Comparison of ENCODE assay signal across 28 mouse cellular contexts in the genomic region with DNA sequence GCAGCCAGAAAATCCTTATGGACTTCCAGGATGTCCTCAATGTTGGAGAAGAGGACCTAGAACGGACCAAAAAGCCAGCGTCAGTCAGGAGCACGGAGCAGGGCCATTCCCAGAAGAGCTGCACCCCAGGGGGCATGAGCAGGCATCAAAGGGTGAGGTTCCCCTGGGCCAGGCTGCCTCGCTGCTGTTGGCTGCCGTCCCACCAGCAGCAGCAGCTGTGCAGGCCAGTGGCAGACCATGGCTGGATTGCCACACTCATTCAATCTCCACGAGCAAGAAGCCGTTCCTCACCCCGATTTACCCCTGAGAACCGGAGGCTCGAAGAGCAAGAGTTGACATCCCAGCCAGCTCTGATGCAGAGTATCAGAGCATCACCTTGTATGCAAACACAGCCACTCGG.
A peak's percentile ranks its signal among the peaks of the same experiment; 100 is the strongest.
DNase-seq lines count a peak whose midpoint lies in the region; ATAC-seq and TF ChIP-seq lines count a peak whose summit lies in the region.
"Had no signal": no experiment of that assay in that cellular context is flagged by ENCODE, and none has a peak within 500 bp of the region (broad histone marks: within the 10 kb centered on the region; RNA-seq: fewer than 3 reads in every experiment).

No protein-coding gene starts in this region.

- H3K36me3 ChIP-seq in myocyte (ENCODE audit: control insufficient read depth, insufficient read depth), result no peaks in the 10 kb centered on the region
- H3K36me3 ChIP-seq in liver, embryonic 11.5 days (ENCODE audit: control insufficient read depth, insufficient read depth, low read length), result peaks cover 2% of the 10 kb centered on the region; the same call in 1 of the 2 replicates
- H3K36me3 ChIP-seq: heart, embryonic 15.5 days had no signal

- no peak overlapping the region for H3K4me2 ChIP-seq in myocyte (ENCODE audit: low read depth)
- no peak overlapping the region for H3K4me2 ChIP-seq in liver, embryonic 11.5 days
- H3K4me2 ChIP-seq: embryonic facial prominence, embryonic 13.5 days; forebrain, embryonic 13.5 days; heart, embryonic 12.5 days; heart, embryonic 15.5 days; hindbrain, embryonic 15.5 days had no signal

- H3K9me3 ChIP-seq in liver, embryonic 11.5 days (ENCODE audit: control insufficient read depth, low read length), result no peaks in the 10 kb centered on the region
- H3K9me3 ChIP-seq: embryonic facial prominence, embryonic 13.5 days; forebrain, embryonic 13.5 days; heart, embryonic 12.5 days; heart, embryonic 15.5 days; hindbrain, embryonic 15.5 days had no signal

- no peak for ATAC-seq in liver, embryonic 11.5 days (replicated peaks; ENCODE audit: low FRiP score)
- ATAC-seq: activated CD4-positive, CD25-positive, alpha-beta regulatory T cell, adult 4 months; forebrain, embryonic 13.5 days; forebrain, postnatal 0 days had no signal

- no peaks in the 10 kb centered on the region for H3K79me2 ChIP-seq in myocyte (ENCODE audit: control insufficient read depth, insufficient read depth)

- H3K27me3 ChIP-seq in myocyte (ENCODE audit: control insufficient read depth, insufficient read depth, insufficient read length), result peaks cover 25% of the 10 kb centered on the region
- H3K27me3 ChIP-seq in liver, embryonic 11.5 days (replicated peaks; ENCODE audit: control insufficient read depth, insufficient read depth, low read length), result no peaks in the 10 kb centered on the region
- H3K27me3 ChIP-seq: embryonic facial prominence, embryonic 13.5 days; forebrain, embryonic 13.5 days; heart, embryonic 12.5 days; heart, embryonic 15.5 days; hindbrain, embryonic 15.5 days had no signal

- no peak overlapping the region for H3ac ChIP-seq in myocyte (ENCODE audit: control insufficient read depth, insufficient read length)

- H3K4me3 ChIP-seq in layer of hippocampus, adult 2 months, result no peak overlapping the region
- H3K4me3 ChIP-seq in myocyte, result no peak overlapping the region
- H3K4me3 ChIP-seq in liver, embryonic 11.5 days (ENCODE audit: low read depth, low read length), result no peak overlapping the region
- H3K4me3 ChIP-seq: embryonic facial prominence, embryonic 10.5 days; embryonic facial prominence, embryonic 13.5 days; erythroblast, embryonic 14.5 days; forebrain, embryonic 13.5 days; gastrocnemius, adult 2 months; heart, embryonic 12.5 days; heart, embryonic 15.5 days; hindbrain, embryonic 15.5 days had no signal

- no peak for TF ChIP-seq CTCF in layer of hippocampus, adult 2 months (conservative IDR thresholded peaks at IDR 0.05)

- TF ChIP-seq POLR2A in myocyte (IDR thresholded peaks at IDR 0.05; ENCODE audit: insufficient read length, low read depth), result no peak

- H3K4me1 ChIP-seq in liver, embryonic 11.5 days (replicated peaks; ENCODE audit: control insufficient read depth, insufficient read depth, low read length), result no peaks in the 10 kb centered on the region
- H3K4me1 ChIP-seq: heart, embryonic 15.5 days had no signal

- no peak overlapping the region for H3K9ac ChIP-seq in liver, embryonic 11.5 days (ENCODE audit: low read depth, low read length)
- H3K9ac ChIP-seq: embryonic facial prominence, embryonic 13.5 days; forebrain, embryonic 13.5 days; forebrain, postnatal 0 days; heart, embryonic 12.5 days; heart, embryonic 15.5 days; hindbrain, embryonic 15.5 days had no signal

- H3K27ac ChIP-seq in layer of hippocampus, adult 2 months, result peak overlapping the region; percentile 37; the same call in 1 of the 2 replicates
- H3K27ac ChIP-seq in liver, embryonic 11.5 days (ENCODE audit: low read depth, low read length), result no peak overlapping the region
- H3K27ac ChIP-seq: embryonic facial prominence, embryonic 10.5 days; embryonic facial prominence, embryonic 13.5 days; forebrain, embryonic 13.5 days; gastrocnemius, adult 2 months; heart, embryonic 15.5 days; hindbrain, embryonic 15.5 days had no signal

- 84% methylated on average over 11 of the region's 11 CpGs for WGBS in liver, embryonic 11.5 days

- DNase-seq in adrenal gland, postnatal 10 days, result peak; percentile 33
- DNase-seq in adrenal gland, postnatal 4 days (ENCODE audit: low spot score in 2 of 2), result no peak
- no peak for DNase-seq in layer of hippocampus, adult 2 months (ENCODE audit: low spot score in 2 of 2)
- no peak for DNase-seq in layer of hippocampus, postnatal 36 days
- peak; percentile 61 for DNase-seq in brain, adult 2 months (ENCODE audit: low read depth, low spot score)
- no peak for DNase-seq in liver, embryonic 11.5 days (ENCODE audit: low spot score)
- DNase-seq: adrenal gland, adult 8-10 months; adrenal gland, postnatal 36 days; cerebellum, adult 11-12 months; cerebellum, adult 8-10 months; cerebellum, postnatal 10 days; cerebellum, postnatal 36 days; embryo, embryonic 11 days; forebrain, postnatal 0 days; gastrocnemius, adult 2 months; gastrocnemius, postnatal 14 days; heart, adult 18-20 months; heart, postnatal 10 days; heart, postnatal 4 days had no signal

TF ChIP-seq in myocyte, 11 proteins besides CTCF, POLR2A, EP300 and RAD21:
- no peak for TF ChIP-seq CEBPB (IDR thresholded peaks at IDR 0.05; ENCODE audit: insufficient read depth, poor library complexity, severe bottlenecking)
- peak in 2 of 3 experiments; percentile 72 to 85 for TF ChIP-seq MYOD1 (IDR thresholded peaks at IDR 0.05; ENCODE audit: control insufficient read depth in 1 of 3, insufficient read length in 2 of 3, low read depth in 2 of 3)
- peak in 2 of 3 experiments; percentile 57 to 66 for TF ChIP-seq MYOG (IDR thresholded peaks at IDR 0.05; ENCODE audit: control insufficient read depth in 1 of 3, insufficient read depth in 1 of 3, insufficient read length in 2 of 3, low read depth in 2 of 3)

Comparison
In these comparisons a context has a peak if more than half of its experiments do, and no peak if none do; other contexts are left out.
1. DNase-seq: peak in adrenal gland, postnatal 10 days (single experiment) and brain, adult 2 months (single experiment); none in adrenal gland, postnatal 4 days (0 of 2), layer of hippocampus, adult 2 months (0 of 2), layer of hippocampus, postnatal 36 days (0 of 2) and liver, embryonic 11.5 days (single experiment).